Mouse (Mus musculus) CH12.LX (cell line): ENCODE measurements around the gene Zc2hc1b. TPM values are rescaled to one million over a fixed set of nuclear protein-coding genes. Genes with fewer than 3 reads are reported as not detected.

Source experiments
- DNase-seq: peaks from one replicate; pipeline ENCODE4 v3.0.0-alpha.2; 2013; ENCODE audit errors: extremely low read depth
- H3K27ac ChIP-seq: 2 replicates; pipeline ENCODE4 v1.5.1; 2012; ENCODE audit warnings: low read depth, mild to moderate bottlenecking, control low read depth, moderate library complexity; ENCODE audit not compliant: insufficient read depth
- H3K27me3 ChIP-seq: replicated peaks from 2 replicates; pipeline ENCODE3; 2012; ENCODE audit warnings: inconsistent platforms
- H3K36me3 ChIP-seq, 2 experiments: replicated peaks in 1 of 2; 2 replicates each; pipeline versions ENCODE3 to v1.6.1; 2012; ENCODE audit warnings: inconsistent platforms in 1 of 2, low read length in 1 of 2, mild to moderate bottlenecking in 1 of 2, mixed read lengths in 1 of 2, moderate library complexity in 1 of 2; ENCODE audit not compliant: control insufficient read depth in 1 of 2, insufficient read depth in 1 of 2
- H3K4me1 ChIP-seq, 2 experiments: 2 replicates each; pipeline ENCODE4 v1.6.1; 2012; ENCODE audit warnings: inconsistent platforms in 1 of 2, moderate library complexity in 1 of 2; ENCODE audit not compliant: insufficient read depth in 2 of 2, control insufficient read depth in 1 of 2
- H3K4me2 ChIP-seq: 2 replicates; pipeline ENCODE4 v1.6.1; 2012; ENCODE audit warnings: low read depth, mild to moderate bottlenecking, control low read depth; ENCODE audit not compliant: poor library complexity, insufficient read depth, severe bottlenecking
- H3K4me3 ChIP-seq, 3 experiments: fragments of 150-350 bp in 1 of 3; sonication (generic) in 1 of 3; replicated peaks in 1 of 3; 2 replicates each; pipeline versions ENCODE3 to v1.5.1; 2011 to 2012; ENCODE audit warnings: low read depth in 2 of 3, low read length in 2 of 3, mild to moderate bottlenecking in 2 of 3, moderate library complexity in 2 of 3, control low read depth in 1 of 3, improper control_type of control experiment in 1 of 3, inconsistent platforms in 1 of 3, mixed read lengths in 1 of 3; ENCODE audit not compliant: poor library complexity in 1 of 3
- H3K79me2 ChIP-seq: replicated peaks from 2 replicates; pipeline ENCODE4 v1.6.1; 2012; ENCODE audit warnings: mild to moderate bottlenecking, moderate library complexity; ENCODE audit not compliant: control insufficient read depth, poor library complexity, insufficient read depth, severe bottlenecking; ENCODE audit errors: extremely low read depth
- H3K9ac ChIP-seq: 2 replicates; pipeline ENCODE4 v1.6.1; 2012; ENCODE audit warnings: low read depth, mild to moderate bottlenecking, control low read depth, moderate library complexity; ENCODE audit not compliant: insufficient read depth
- H3K9me3 ChIP-seq: replicated peaks from 2 replicates; pipeline ENCODE3; 2012; ENCODE audit warnings: low read length, inconsistent platforms, mixed read lengths
- BHLHE40 ChIP-seq: IDR thresholded peaks from 2 replicates; pipeline ENCODE4 v1.6.1; 2011; ENCODE audit warnings: mild to moderate bottlenecking, low read depth, low read length, improper control_type of control experiment
- CHD1 ChIP-seq: IDR thresholded peaks from 2 replicates; pipeline ENCODE4 v1.6.1; 2012; ENCODE audit warnings: low read depth, low read length, improper control_type of control experiment, inconsistent platforms
- CTCF ChIP-seq, 2 experiments: IDR thresholded peaks in 1 of 2; conservative IDR thresholded peaks in 1 of 2; 2 replicates each; pipeline ENCODE4 v1.5.1; 2011 to 2012; ENCODE audit warnings: low read depth in 2 of 2, low read length in 2 of 2, improper control_type of control experiment in 1 of 2, inconsistent platforms in 1 of 2, mild to moderate bottlenecking in 1 of 2, moderate library complexity in 1 of 2
- E2F4 ChIP-seq: IDR thresholded peaks from 2 replicates; pipeline ENCODE4 v1.6.1; 2011; ENCODE audit warnings: low read depth, low read length, improper control_type of control experiment; ENCODE audit not compliant: insufficient replicate concordance
- KAT2A ChIP-seq: IDR thresholded peaks from 2 replicates; pipeline ENCODE4 v1.6.1; 2012; ENCODE audit warnings: low read length, improper control_type of control experiment, inconsistent platforms; ENCODE audit not compliant: insufficient replicate concordance
- MAFK ChIP-seq: IDR thresholded peaks from 2 replicates; pipeline ENCODE4 v1.6.1; 2011; ENCODE audit warnings: low read length, improper control_type of control experiment; ENCODE audit not compliant: insufficient replicate concordance
- MAZ ChIP-seq: IDR thresholded peaks from 2 replicates; pipeline ENCODE4 v1.6.1; 2012; ENCODE audit warnings: low read depth, mild to moderate bottlenecking, inconsistent platforms, low read length, improper control_type of control experiment, moderate library complexity
- MYC ChIP-seq: IDR thresholded peaks from 2 replicates; pipeline ENCODE4 v1.6.1; 2011; ENCODE audit warnings: low read depth, mild to moderate bottlenecking, improper control_type of control experiment, low read length
- NELFE ChIP-seq: IDR thresholded peaks from 2 replicates; pipeline ENCODE4 v1.6.1; 2011; ENCODE audit warnings: low read depth, low read length, improper control_type of control experiment
- NRF1 ChIP-seq: IDR thresholded peaks from 2 replicates; pipeline ENCODE4 v1.6.1; 2014; ENCODE audit warnings: low read depth, mild to moderate bottlenecking, inconsistent platforms, low read length, improper control_type of control experiment, moderate library complexity
- PAX5 ChIP-seq: IDR thresholded peaks from 2 replicates; pipeline ENCODE4 v1.6.1; 2012; ENCODE audit warnings: low read length, inconsistent platforms, mixed read lengths
- POLR2A ChIP-seq: IDR thresholded peaks from 2 replicates; pipeline ENCODE4 v1.6.1; 2011; ENCODE audit warnings: low read depth, mild to moderate bottlenecking, improper control_type of control experiment, low read length
- POLR2AphosphoS2 ChIP-seq: IDR thresholded peaks from 2 replicates; pipeline ENCODE4 v1.6.1; 2011; ENCODE audit warnings: low read depth, low read length, improper control_type of control experiment
- RAD21 ChIP-seq: IDR thresholded peaks from 2 replicates; pipeline ENCODE4 v1.6.1; 2011; ENCODE audit warnings: low read depth, mild to moderate bottlenecking, low read length, improper control_type of control experiment, moderate library complexity
- SIN3A ChIP-seq: IDR thresholded peaks from 2 replicates; pipeline ENCODE4 v1.6.1; 2012; ENCODE audit warnings: low read length, improper control_type of control experiment, inconsistent platforms
- TCF12 ChIP-seq: IDR thresholded peaks from 2 replicates; pipeline ENCODE4 v1.6.1; 2014; ENCODE audit warnings: low read depth, mild to moderate bottlenecking, inconsistent platforms, low read length, improper control_type of control experiment
- UBTF ChIP-seq: IDR thresholded peaks from 2 replicates; pipeline ENCODE4 v1.6.1; 2012; ENCODE audit warnings: low read depth, mild to moderate bottlenecking, inconsistent platforms, low read length, improper control_type of control experiment, moderate library complexity
- USF2 ChIP-seq: conservative IDR thresholded peaks from 2 replicates; pipeline ENCODE4 v1.6.1; 2011; ENCODE audit warnings: low read depth, low read length, improper control_type of control experiment
- ZC3H11A ChIP-seq: IDR thresholded peaks from 2 replicates; pipeline ENCODE4 v1.6.1; 2012; ENCODE audit warnings: low read depth, mild to moderate bottlenecking, inconsistent platforms, low read length, improper control_type of control experiment
- ZMIZ1 ChIP-seq: IDR thresholded peaks from 2 replicates; pipeline ENCODE4 v1.6.1; 2012; ENCODE audit warnings: low read depth, mild to moderate bottlenecking, inconsistent platforms, low read length, improper control_type of control experiment
- ZNF384 ChIP-seq: IDR thresholded peaks from 2 replicates; pipeline ENCODE4 v1.6.1; 2012; ENCODE audit warnings: low read depth, low read length, improper control_type of control experiment, inconsistent platforms
- dilution Hi-C: fragments of 300-500 bp; cut with MboI; formaldehyde crosslinking; loops from 2 replicates; pipeline ENCODE4 v1.14.3; 2020; ENCODE audit warnings: low sequenced_read_pairs; ENCODE audit not compliant: extremely low pct_unique_long_range_greater_than_20kb, extremely low pct_ligation_motif_present
- in situ Hi-C: fragments of 300-500 bp; cut with MboI; formaldehyde crosslinking; loops from 3 replicates; pipeline ENCODE4 v1.14.3; 2019; ENCODE audit warnings: low sequenced_read_pairs, low pct_ligation_motif_present, low pct_unique_long_range_greater_than_20kb, mixed read lengths
- polyA plus RNA-seq: library from polyadenylated mRNA; unstranded; fragments of >175 nt; gene quantifications from 2 replicates; pipeline ENCODE4 v1.2.1, GENCODE M21; 2012; ENCODE audit warnings: low read depth; ENCODE audit not compliant: insufficient read length
- total RNA-seq, 2 experiments: library from RNA; depleted of rRNA; stranded (reverse); fragments of 300-350 nt in 1 of 2; fragments of >200 nt in 1 of 2; gene quantifications; 2 replicates each; pipeline ENCODE4 v1.2.3; 2012 to 2014

The Zc2hc1b gene
- total and polyA plus RNA-seq, 3 experiments: not detected

GRCm38 (mm10) chr10:13102360-13102759 lies 75.5 kb downstream of the Zc2hc1b start:
- H3K27me3 ChIP-seq: no peaks in the 10 kb centered on the region
- dilution Hi-C loops (no loop called here), in situ Hi-C loops (no loop called here)
- no peak overlapping the region for H3K27ac ChIP-seq
- no peak overlapping the region for H3K4me3 ChIP-seq
- no peaks in the 10 kb centered on the region for H3K9me3 ChIP-seq
- TF ChIP-seq BHLHE40 (no peak), NELFE (no peak), UBTF (no peak), ZC3H11A (no peak), MAZ (no peak), TCF12 (no peak), CTCF (conservative IDR thresholded peaks at IDR 0.05 in 1 of 2, IDR thresholded peaks at IDR 0.05 in 1 of 2; ENCODE audit: low read depth in 2 of 2, low read length in 2 of 2) (no peak)
- H3K9ac ChIP-seq: no peak overlapping the region
- no peaks in the 10 kb centered on the region for H3K36me3 ChIP-seq
- H3K4me1 ChIP-seq: peaks cover 0 to 13% of the 10 kb centered on the region in 2 experiments; a peak in 2 of 4 replicates
- no peak for DNase-seq
- no peaks in the 10 kb centered on the region for H3K79me2 ChIP-seq
- H3K4me2 ChIP-seq: no peak overlapping the region

- Histone ChIP-seq H3K9me3 (no peaks in the 10 kb centered on the region), H3K4me1 (peaks cover 0 to 13% of the 10 kb centered on the region in 2 experiments; a peak in 2 of 4 replicates), H3K27me3 (no peaks in the 10 kb centered on the region), H3K36me3 (no peaks in the 10 kb centered on the region), H3K27ac (no peak overlapping the region), H3K9ac (no peak overlapping the region), H3K4me2 (no peak overlapping the region), H3K79me2 (no peaks in the 10 kb centered on the region), H3K4me3 (no peak overlapping the region)
- in situ Hi-C loops (no loop called here), dilution Hi-C loops (no loop called here)
- no peak for DNase-seq
- TF ChIP-seq MYC (no peak), NELFE (no peak), ZMIZ1 (no peak), POLR2A (no peak), CHD1 (no peak), UBTF (no peak), E2F4 (no peak), POLR2AphosphoS2 (no peak), USF2 (no peak), MAFK (no peak), KAT2A (no peak), PAX5 (no peak), RAD21 (no peak), TCF12 (no peak), NRF1 (no peak), SIN3A (no peak), CTCF (conservative IDR thresholded peaks at IDR 0.05 in 1 of 2, IDR thresholded peaks at IDR 0.05 in 1 of 2; ENCODE audit: low read depth in 2 of 2, low read length in 2 of 2) (no peak), ZC3H11A (no peak), ZNF384 (no peak)
Measured at GRCm38 (mm10) chr10:13100061-13100648, 77.7 kb downstream of the Zc2hc1b start.

Other genes starting within 250 kb of the Zc2hc1b start
- 33.7 and 49.8 TPM in 2 replicates for gene Stx11, start 213.7 kb downstream of the Zc2hc1b start, total RNA-seq (2012; rRNA removed)
- 42.3 and 47.7 TPM in 2 replicates for gene Stx11, start 213.7 kb downstream of the Zc2hc1b start, total RNA-seq (2014; rRNA removed)
- gene Stx11, start 213.7 kb downstream of the Zc2hc1b start, polyA plus RNA-seq: 22.2 and 23.4 TPM in 2 replicates
- gene Sf3b5, start 172.7 kb downstream of the Zc2hc1b start, total RNA-seq (2012; rRNA removed): 49.1 and 49.6 TPM in 2 replicates
- gene Sf3b5, start 172.7 kb downstream of the Zc2hc1b start, total RNA-seq (2014; rRNA removed): 41.8 and 51.3 TPM in 2 replicates
- 36.6 and 41.9 TPM in 2 replicates for gene Sf3b5, start 172.7 kb downstream of the Zc2hc1b start, polyA plus RNA-seq
- gene Plagl1, start 117.5 kb downstream of the Zc2hc1b start, total RNA-seq (2012; rRNA removed): 0.42 and 1.7 TPM in 2 replicates
- 0.04 and 0.48 TPM in 2 replicates for gene Plagl1, start 117.5 kb downstream of the Zc2hc1b start, total RNA-seq (2014; rRNA removed)
- gene Plagl1, start 117.5 kb downstream of the Zc2hc1b start, polyA plus RNA-seq: 0.22 and 0.87 TPM in 2 replicates
- 32.1 and 37.3 TPM in 2 replicates for gene Ltv1, start 15.1 kb upstream of the Zc2hc1b start, total RNA-seq (2012; rRNA removed)
- gene Ltv1, start 15.1 kb upstream of the Zc2hc1b start, total RNA-seq (2014; rRNA removed): 60.1 and 66.0 TPM in 2 replicates
- 92.8 and 93.4 TPM in 2 replicates for gene Ltv1, start 15.1 kb upstream of the Zc2hc1b start, polyA plus RNA-seq